Mouse (Mus musculus) E14TG2a.4 (cell line): ENCODE results near the gene Ctu1.

ENCODE experiments used
- CTCF ChIP-seq: conservative IDR thresholded peaks from 2 replicates; pipeline ENCODE4 v1.5.1; 2014; ENCODE audit warnings: low read length
- POU5F1 ChIP-seq: IDR thresholded peaks from 2 replicates; pipeline ENCODE4 v1.6.1; 2014; ENCODE audit warnings: low read length, borderline replicate concordance

- TF ChIP-seq CTCF (no peak), POU5F1 (no peak)
Measured at GRCm38 (mm10) chr7:43672581-43673260, 905 bp downstream of the Ctu1 start.
